Mouse (Mus musculus): Measurements from ENCODE around the gene Ptma.
"Not testable (repeated sequence)": the region's sequence is repeated elsewhere in the genome, so short reads cannot be mapped to it uniquely, and the experiment has no call there.

Ptma gene

GRCm38 (mm10) chr1:86539583-86539982 lies 13.1 kb downstream of the Ptma start:
- not testable (repeated sequence) for DNase-seq (ENCODE audit: extremely low read depth, low read depth, low spot score)

- DNase-seq (ENCODE audit: extremely low read depth, low read depth, low spot score), result no peak
These were observed 16.1 kb downstream of the Ptma start for GRCm38 (mm10) chr1:86542584-86542983.

GRCm38 (mm10) chr1:86546797-86547196 lies 20.3 kb downstream of the Ptma start:
- no peak for DNase-seq (ENCODE audit: extremely low read depth, low read depth, low spot score)

- no peak for DNase-seq (ENCODE audit: extremely low read depth, low read depth, low spot score)
These were observed 24.8 kb downstream of the Ptma start for GRCm38 (mm10) chr1:86551299-86551698.

- no peak for DNase-seq (ENCODE audit: extremely low read depth, low read depth, low spot score)
These were observed 25.4 kb downstream of the Ptma start for GRCm38 (mm10) chr1:86551877-86552276.

GRCm38 (mm10) chr1:86555665-86556064 lies 29.1 kb downstream of the Ptma start:
- DNase-seq (ENCODE audit: extremely low read depth, low read depth, low spot score), result no peak

- no peak for DNase-seq (ENCODE audit: extremely low read depth, low read depth, low spot score)
These were observed 31.3 kb downstream of the Ptma start for GRCm38 (mm10) chr1:86557872-86558271.

- DNase-seq (ENCODE audit: extremely low read depth, low read depth, low spot score), result no peak
These were observed 32.7 kb downstream of the Ptma start for GRCm38 (mm10) chr1:86559232-86559631.

- no peak for DNase-seq (ENCODE audit: extremely low read depth, low read depth, low spot score)
These were observed 36.1 kb downstream of the Ptma start for GRCm38 (mm10) chr1:86562663-86563062.

- DNase-seq (ENCODE audit: extremely low read depth, low read depth, low spot score), result no peak
These were observed 41.9 kb downstream of the Ptma start for GRCm38 (mm10) chr1:86568409-86568808.

GRCm38 (mm10) chr1:86569292-86569860 lies 42.9 kb downstream of the Ptma start:
- no peak for DNase-seq (ENCODE audit: extremely low read depth, low read depth, low spot score)

GRCm38 (mm10) chr1:86571381-86571780 lies 44.9 kb downstream of the Ptma start:
- no peak for DNase-seq (ENCODE audit: extremely low read depth, low read depth, low spot score)

- DNase-seq (ENCODE audit: extremely low read depth, low read depth, low spot score), result no peak
These were observed 45.4 kb downstream of the Ptma start for GRCm38 (mm10) chr1:86571941-86572340.
